In the genomic region with DNA sequence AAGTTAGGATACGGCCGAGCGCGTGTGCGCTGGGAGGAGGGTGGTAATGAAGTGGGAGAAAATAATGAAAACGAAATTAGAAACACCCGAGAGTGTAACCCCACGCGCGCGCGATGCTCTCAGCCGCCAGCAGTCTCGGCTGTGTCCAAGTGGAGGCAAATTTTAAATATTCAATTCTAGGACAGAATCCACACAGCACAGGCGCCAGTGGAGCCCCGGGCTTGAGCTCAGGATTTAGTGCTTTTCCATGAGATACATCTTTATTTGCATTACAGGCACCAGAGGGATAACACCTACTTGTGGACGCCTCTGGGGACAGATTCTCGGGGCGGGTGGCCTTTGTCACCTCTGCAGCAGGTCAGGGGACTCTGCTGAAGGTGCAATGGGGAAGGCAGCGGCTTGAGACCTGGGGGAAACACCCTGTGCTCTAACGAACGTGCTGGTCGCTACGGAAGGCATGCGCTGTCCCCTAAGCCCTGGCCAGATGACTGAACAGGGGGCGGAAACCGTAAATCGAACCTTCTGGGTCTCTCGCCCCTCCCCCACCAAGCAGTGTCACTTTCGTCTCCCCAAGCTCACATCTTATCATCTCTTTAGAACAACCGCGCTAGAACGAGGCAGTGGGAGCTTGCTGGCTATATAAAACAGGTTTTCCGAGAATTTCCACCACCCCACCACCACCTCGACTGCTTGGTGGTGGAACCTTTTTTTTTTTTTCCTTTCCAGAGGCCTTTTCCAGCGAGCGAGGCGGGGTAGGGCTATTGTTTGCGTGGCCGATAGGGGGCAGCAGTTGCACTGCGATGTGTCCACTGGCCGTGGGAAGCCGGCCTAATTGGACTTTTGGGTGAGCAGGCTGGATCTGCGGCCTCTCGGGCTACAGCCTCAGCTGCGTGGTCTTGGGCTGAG, we compare ENCODE assay signal across 8 mouse cellular contexts.
DNase-seq lines count a peak whose midpoint lies in the region; ATAC-seq and TF ChIP-seq lines count a peak whose summit lies in the region.

No protein-coding gene starts in this region.

- H3ac ChIP-seq in C2C12 (ENCODE audit: control insufficient read depth, insufficient read length, low read depth) = peak overlapping the region; percentile 94
- peak overlapping the region; percentile 82 for H3ac ChIP-seq in myocyte (ENCODE audit: control insufficient read depth, insufficient read length)

- WGBS in heart, embryonic 14.5 days = under 1% methylated on average over 46 of the region's 46 CpGs
- WGBS in liver, embryonic 11.5 days = under 1% methylated on average over 46 of the region's 46 CpGs

- no peaks in the 10 kb centered on the region for H3K27me3 ChIP-seq in C2C12 (ENCODE audit: control insufficient read depth, insufficient read depth, insufficient read length)
- H3K27me3 ChIP-seq in heart, embryonic 14.5 days (ENCODE audit: control insufficient read depth, insufficient read depth, low read length) = no peaks in the 10 kb centered on the region
- peaks cover 3% of the 10 kb centered on the region; the same call in 1 of the 2 replicates for H3K27me3 ChIP-seq in liver, embryonic 11.5 days (replicated peaks; ENCODE audit: control insufficient read depth, insufficient read depth, low read length)
- H3K27me3 ChIP-seq in myocyte (ENCODE audit: control insufficient read depth, insufficient read depth, insufficient read length) = no peaks in the 10 kb centered on the region

- no peak for TF ChIP-seq POLR2A in bone marrow macrophage, adult 2 months (IDR thresholded peaks at IDR 0.05; ENCODE audit: borderline replicate concordance, low read depth, low read length)
- peak; percentile 67 for TF ChIP-seq POLR2A in myocyte (IDR thresholded peaks at IDR 0.05; ENCODE audit: insufficient read length, low read depth)

- peak; percentile 31 for ATAC-seq in heart, embryonic 14.5 days (ENCODE audit: insufficient number of reproducible peaks, insufficient read depth, low FRiP score, low read depth)
- ATAC-seq in liver, embryonic 11.5 days (replicated peaks; ENCODE audit: low FRiP score) = peak; percentile 37

- TF ChIP-seq CTCF in C2C12 (IDR thresholded peaks at IDR 0.05; ENCODE audit: control insufficient read depth, insufficient read depth, insufficient read length) = peak; percentile 74
- TF ChIP-seq CTCF in bone marrow macrophage, adult 2 months (IDR thresholded peaks at IDR 0.05; ENCODE audit: low read depth, low read length) = peak; percentile 78

- H3K79me3 ChIP-seq in C2C12 (ENCODE audit: low read depth) = no peaks in the 10 kb centered on the region

- H3K79me2 ChIP-seq in C2C12 (ENCODE audit: control insufficient read depth, insufficient read depth) (no peaks in the 10 kb centered on the region), myocyte (ENCODE audit: control insufficient read depth, insufficient read depth) (no peaks in the 10 kb centered on the region)

- peak overlapping the region; percentile 88 for H3K4me2 ChIP-seq in heart, embryonic 14.5 days (ENCODE audit: low read length)
- peak overlapping the region; percentile 89 for H3K4me2 ChIP-seq in liver, embryonic 11.5 days
- H3K4me2 ChIP-seq in myocyte (ENCODE audit: low read depth) = peak overlapping the region; percentile 96

- H3K9ac ChIP-seq in heart, embryonic 14.5 days (ENCODE audit: low read length) = peak overlapping the region; percentile 85
- peak overlapping the region; percentile 68 for H3K9ac ChIP-seq in liver, embryonic 11.5 days (ENCODE audit: low read depth, low read length)

- no peaks in the 10 kb centered on the region for H3K9me3 ChIP-seq in heart, embryonic 14.5 days (ENCODE audit: control insufficient read depth, low read length)
- H3K9me3 ChIP-seq in liver, embryonic 11.5 days (ENCODE audit: control insufficient read depth, low read length) = no peaks in the 10 kb centered on the region

- H3K27ac ChIP-seq in bone marrow macrophage, adult 2 months (ENCODE audit: insufficient read depth, low read depth, low read length) = peak overlapping the region; percentile 87
- H3K27ac ChIP-seq in heart, embryonic 14.5 days (replicated peaks in 1 of 2; ENCODE audit: control insufficient read depth in 1 of 2, insufficient read depth in 1 of 2, low read depth in 2 of 2, low read length in 2 of 2) = peak overlapping the region; percentile 90 to 95
- peak overlapping the region; percentile 77 for H3K27ac ChIP-seq in liver, embryonic 11.5 days (ENCODE audit: low read depth, low read length)

- H3K4me1 ChIP-seq in bone marrow macrophage, adult 2 months (ENCODE audit: control insufficient read depth, insufficient read depth, low read length) = peaks cover 10% of the 10 kb centered on the region
- H3K4me1 ChIP-seq in heart, embryonic 14.5 days (ENCODE audit: control insufficient read depth in 2 of 2, insufficient read depth in 2 of 2, low read length in 2 of 2) = peaks cover 2 to 6% of the 10 kb centered on the region in 2 experiments; a peak in 2 of 4 replicates
- no peaks in the 10 kb centered on the region for H3K4me1 ChIP-seq in liver, embryonic 11.5 days (replicated peaks; ENCODE audit: control insufficient read depth, insufficient read depth, low read length)

- H3K4me3 ChIP-seq in C2C12 (ENCODE audit: insufficient read depth, poor library complexity, severe bottlenecking) (peak overlapping the region; percentile 51), myocyte (peak overlapping the region; percentile 84)
- H3K4me3 ChIP-seq in bone marrow macrophage, adult 2 months (ENCODE audit: insufficient read depth, low read length) = peak overlapping the region; percentile 83
- H3K4me3 ChIP-seq in heart, embryonic 14.5 days (ENCODE audit: control insufficient read depth in 1 of 2, insufficient read depth in 1 of 2, low read depth in 1 of 2, low read length in 2 of 2) = peak overlapping the region; percentile 60 to 73
- H3K4me3 ChIP-seq in liver, embryonic 11.5 days (ENCODE audit: low read depth, low read length) = peak overlapping the region; percentile 64

- peak; percentile 63 for DNase-seq in fibroblast of lung, adult 2 months (ENCODE audit: low read depth)
- peak; percentile 93 for DNase-seq in kidney, postnatal 10 days
- peak; percentile 84 for DNase-seq in liver, embryonic 11.5 days (ENCODE audit: low spot score)
- peak; percentile 65 to 86 for DNase-seq in spleen, postnatal 4 days (ENCODE audit: low spot score in 2 of 2)

- no peaks in the 10 kb centered on the region for H3K36me3 ChIP-seq in C2C12 (ENCODE audit: control insufficient read depth, insufficient read depth)
- H3K36me3 ChIP-seq in heart, embryonic 14.5 days (ENCODE audit: control insufficient read depth, insufficient read depth, low read length) = no peaks in the 10 kb centered on the region
- H3K36me3 ChIP-seq in liver, embryonic 11.5 days (ENCODE audit: control insufficient read depth, insufficient read depth, low read length) = no peaks in the 10 kb centered on the region
- no peaks in the 10 kb centered on the region for H3K36me3 ChIP-seq in myocyte (ENCODE audit: control insufficient read depth, insufficient read depth)

TF ChIP-seq in C2C12, 6 proteins besides CTCF, POLR2A, EP300 and RAD21:
- TF ChIP-seq CEBPB (IDR thresholded peaks at IDR 0.05; ENCODE audit: low read depth) (no peak), MYOG (IDR thresholded peaks at IDR 0.05; ENCODE audit: control insufficient read depth, extremely low read depth, insufficient read length) (no peak), MYOD1 (IDR thresholded peaks at IDR 0.05; ENCODE audit: control insufficient read depth, insufficient read length, low read depth) (no peak), FOSL1 (IDR thresholded peaks at IDR 0.05; ENCODE audit: insufficient read depth, low read length, poor library complexity, severe bottlenecking) (no peak), USF1 (IDR thresholded peaks at IDR 0.05; ENCODE audit: low read depth) (no peak), MAX (IDR thresholded peaks at IDR 0.05) (no peak)

TF ChIP-seq in myocyte, 11 proteins besides CTCF, POLR2A, EP300 and RAD21:
- no peak for TF ChIP-seq MYOG (IDR thresholded peaks at IDR 0.05; ENCODE audit: control insufficient read depth in 1 of 3, insufficient read depth in 1 of 3, insufficient read length in 2 of 3, low read depth in 2 of 3)
- TF ChIP-seq POLR2AphosphoS2 (IDR thresholded peaks at IDR 0.05; ENCODE audit: insufficient read length, low read depth) = peak; percentile 76

Comparison
In these comparisons a context has a peak if more than half of its experiments do, and no peak if none do; other contexts are left out.
1. Peak in every context shown above with its lines: DNase-seq, ATAC-seq, H3K4me3 ChIP-seq and H3K27ac ChIP-seq.